Mouse (Mus musculus): ENCODE results near the gene Vmn1r115.
"Not testable (repeated sequence)": the region's sequence is repeated elsewhere in the genome, so short reads cannot be mapped to it uniquely, and the experiment has no call there.

Vmn1r115 gene

GRCm38 (mm10) chr7:20844885-20845284 lies at the start of gene Vmn1r115:
Gene Vmn1r115, minus strand, starts transcription at chr7:20844985.
- DNase-seq (ENCODE audit: low read depth in 2 of 2, low spot score in 2 of 2): not testable (repeated sequence)

GRCm38 (mm10) chr7:20884021-20884420 lies 39.2 kb upstream of the Vmn1r115 start, which contains the start of gene Vmn1r117:
Gene Vmn1r117, minus strand, starts transcription at chr7:20884121.
- DNase-seq (ENCODE audit: low read depth in 2 of 2, low spot score in 2 of 2): not testable (repeated sequence)

- DNase-seq (ENCODE audit: low read depth in 2 of 2, low spot score in 2 of 2): not testable (repeated sequence)
Measured at GRCm38 (mm10) chr7:20871956-20872355, 27.2 kb upstream of the Vmn1r115 start, which contains the start of gene Vmn1r116. Gene Vmn1r116, plus strand, starts transcription at chr7:20872256.

DNA sequence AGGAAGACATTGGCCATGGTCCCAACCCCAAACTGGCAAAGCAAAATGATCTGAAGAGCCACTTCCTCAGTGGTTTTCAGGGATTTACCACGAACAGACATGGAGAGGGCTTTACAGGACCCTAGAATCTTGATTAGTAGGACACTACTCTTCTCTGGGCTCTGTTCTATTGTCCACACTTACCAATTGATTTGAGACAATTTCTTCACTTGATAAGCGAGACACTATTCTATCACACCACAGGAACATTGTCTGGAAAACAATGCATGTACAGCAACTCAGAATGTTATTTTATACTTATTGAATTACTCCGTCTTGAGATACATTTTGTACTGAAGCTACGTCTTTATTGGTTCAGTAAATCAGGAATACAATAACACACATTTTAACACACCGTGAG lies 32.7 kb downstream of the Vmn1r115 start, which contains the start of gene Vmn1r114:
TSS of gene Vmn1r114 (minus strand) at position 101 of the 400 bp plus-strand sequence.
- DNase-seq (ENCODE audit: low read depth in 2 of 2, low spot score in 2 of 2): not testable (repeated sequence)

Data from CD8-positive naive resting alpha-beta T cell, adult 2 months (primary cell).